In genomic region chr8:106534449-106534848, GRCm38 (mm10) we compare ENCODE assay signal across 9 mouse cellular contexts. TPM values are rescaled to one million over a fixed set of nuclear protein-coding genes. Genes with fewer than 3 reads are reported as not detected.
DNase-seq lines count a peak whose midpoint lies in the region; ATAC-seq and TF ChIP-seq lines count a peak whose summit lies in the region.
"Had no signal": no experiment of that assay in that cellular context is flagged by ENCODE, and none has a peak within 500 bp of the region (broad histone marks: within the 10 kb centered on the region; RNA-seq: fewer than 3 reads in every experiment).

No protein-coding gene starts in this region.

- no peaks in the 10 kb centered on the region for H3K9me3 ChIP-seq in hindbrain, embryonic 14.5 days (ENCODE audit: control insufficient read depth, low read length)
- no peaks in the 10 kb centered on the region for H3K9me3 ChIP-seq in hindbrain, embryonic 12.5 days (replicated peaks)
- H3K9me3 ChIP-seq in ES-Bruce4 (replicated peaks; ENCODE audit: control insufficient read depth, insufficient read depth, low read length, poor library complexity, severe bottlenecking): no peaks in the 10 kb centered on the region
- H3K9me3 ChIP-seq: neural tube, embryonic 13.5 days had no signal

- peak; percentile 62 for DNase-seq in hindbrain, embryonic 14.5 days (ENCODE audit: low spot score)
- peak; percentile 26 to 47 for DNase-seq in left cerebral cortex, adult 18-20 months (ENCODE audit: low spot score in 2 of 2)
- peak; percentile 64 to 67 for DNase-seq in urinary bladder, postnatal 36 days (ENCODE audit: low spot score in 2 of 2)

- TF ChIP-seq POLR2A in ES-Bruce4 (IDR thresholded peaks at IDR 0.05; ENCODE audit: insufficient read depth, low read length): no peak
- TF ChIP-seq POLR2A in bone marrow macrophage, adult 2 months (IDR thresholded peaks at IDR 0.05; ENCODE audit: borderline replicate concordance, low read depth, low read length): no peak

- H3K4me2 ChIP-seq in hindbrain, embryonic 14.5 days (replicated peaks): no peak overlapping the region
- no peak overlapping the region for H3K4me2 ChIP-seq in hindbrain, embryonic 12.5 days (replicated peaks)
- H3K4me2 ChIP-seq: neural tube, embryonic 13.5 days had no signal

- no peaks in the 10 kb centered on the region; the same call in 1 of the 2 replicates for H3K4me1 ChIP-seq in hindbrain, embryonic 14.5 days (replicated peaks; ENCODE audit: control insufficient read depth, insufficient read depth, low read length)
- H3K4me1 ChIP-seq in hindbrain, embryonic 12.5 days: 0 out of 2 replicates have a peak, but pooled peaks cover 4% of the 10 kb centered on the region
- H3K4me1 ChIP-seq in ES-Bruce4 (ENCODE audit: control insufficient read depth, insufficient read depth, low read length): no peaks in the 10 kb centered on the region
- H3K4me1 ChIP-seq in bone marrow macrophage, adult 2 months (ENCODE audit: control insufficient read depth, insufficient read depth, low read length): no peaks in the 10 kb centered on the region

- 44% methylated on average over 6 of the region's 6 CpGs for WGBS in hindbrain, embryonic 14.5 days
- WGBS in hindbrain, embryonic 12.5 days: 41% methylated on average over 6 of the region's 6 CpGs

- H3K27ac ChIP-seq in hindbrain, embryonic 14.5 days: no peak overlapping the region
- no peak overlapping the region for H3K27ac ChIP-seq in hindbrain, embryonic 12.5 days
- no peak overlapping the region for H3K27ac ChIP-seq in ES-Bruce4 (ENCODE audit: insufficient read depth, low read length)
- no peak overlapping the region for H3K27ac ChIP-seq in bone marrow macrophage, adult 2 months (ENCODE audit: insufficient read depth, low read depth, low read length)
- H3K27ac ChIP-seq: neural tube, embryonic 13.5 days had no signal

- H3K9ac ChIP-seq in hindbrain, embryonic 14.5 days: no peak overlapping the region
- H3K9ac ChIP-seq in hindbrain, embryonic 12.5 days: no peak overlapping the region
- H3K9ac ChIP-seq in ES-Bruce4 (ENCODE audit: low read depth, poor library complexity, severe bottlenecking): no peak overlapping the region
- H3K9ac ChIP-seq: neural tube, embryonic 13.5 days had no signal

- no peak overlapping the region for H3K4me3 ChIP-seq in hindbrain, embryonic 14.5 days (replicated peaks; ENCODE audit: low read length)
- no peak overlapping the region for H3K4me3 ChIP-seq in hindbrain, embryonic 12.5 days
- no peak overlapping the region for H3K4me3 ChIP-seq in ES-Bruce4 (ENCODE audit: low read depth, low read length)
- no peak overlapping the region for H3K4me3 ChIP-seq in bone marrow macrophage, adult 2 months (ENCODE audit: insufficient read depth, low read length)
- H3K4me3 ChIP-seq: neural tube, embryonic 13.5 days had no signal

- H3K36me3 ChIP-seq in hindbrain, embryonic 14.5 days (replicated peaks; ENCODE audit: control insufficient read depth, insufficient read depth): no peaks in the 10 kb centered on the region
- no peaks in the 10 kb centered on the region for H3K36me3 ChIP-seq in hindbrain, embryonic 12.5 days
- H3K36me3 ChIP-seq in ES-Bruce4 (ENCODE audit: control insufficient read depth, insufficient read depth, low read length, poor library complexity, severe bottlenecking): peaks cover 13% of the 10 kb centered on the region

- no peaks in the 10 kb centered on the region for H3K27me3 ChIP-seq in hindbrain, embryonic 14.5 days (ENCODE audit: control insufficient read depth, insufficient read depth, low read length)
- H3K27me3 ChIP-seq in hindbrain, embryonic 12.5 days: no peaks in the 10 kb centered on the region
- no peaks in the 10 kb centered on the region for H3K27me3 ChIP-seq in ES-Bruce4 (ENCODE audit: control insufficient read depth, insufficient read depth, low read length, poor library complexity, severe bottlenecking)
- H3K27me3 ChIP-seq: neural tube, embryonic 13.5 days had no signal

- no peak for TF ChIP-seq EP300 in ES-Bruce4 (IDR thresholded peaks at IDR 0.05; ENCODE audit: insufficient read depth, low read depth, low read length)

- no peak for ATAC-seq in hindbrain, embryonic 14.5 days (ENCODE audit: low FRiP score)
- ATAC-seq in hindbrain, embryonic 12.5 days (ENCODE audit: low FRiP score): no peak
- peak; percentile 65 for ATAC-seq in granulocyte monocyte progenitor cell, adult 5-6 weeks (replicated peaks; ENCODE audit: poor library complexity, severe bottlenecking)
- ATAC-seq in neutrophil, adult 5-6 weeks (ENCODE audit: extremely low read depth, insufficient number of reproducible peaks, low FRiP score, poor library complexity, severe bottlenecking): 0 out of 2 replicates have a peak, but pooled peaks have one; percentile 27

- TF ChIP-seq CTCF in ES-Bruce4 (IDR thresholded peaks at IDR 0.05; ENCODE audit: low read depth, low read length): peak; percentile 68
- TF ChIP-seq CTCF in bone marrow macrophage, adult 2 months (IDR thresholded peaks at IDR 0.05; ENCODE audit: low read depth, low read length): peak; percentile 84

RNA-seq across cellular contexts. Expression of gene Cdh3, which starts 23.8 kb away (rescaled TPM):
- polyA plus RNA-seq in hindbrain, embryonic 14.5 days (2014; fragmentation: Nextera tagmentation; extraction: Ambion mirVana): 3.8 and 4.1 TPM in 2 replicates
- polyA plus RNA-seq in hindbrain, embryonic 12.5 days (2016; fragmentation: Nextera tagmentation; extraction: Ambion mirVana): 7.7 and 10.0 TPM in 2 replicates
- polyA plus RNA-seq in ES-Bruce4 (2011; ENCODE audit: insufficient read depth, insufficient read length, low read depth, missing spikeins): 33.3 and 40.9 TPM in 2 replicates
- polyA plus RNA-seq in bone marrow macrophage, adult 2 months (2012; ENCODE audit: insufficient read depth, insufficient read length, missing spikeins): not detected in 2 replicates
- not detected in 2 replicates for total RNA-seq in granulocyte monocyte progenitor cell, adult 5-6 weeks (2014; fragmentation: Nextera tagmentation)
- not detected in 2 replicates for total RNA-seq in granulocyte monocyte progenitor cell, adult 5-6 weeks (2017)
- under 1 TPM; 0.33 to 0.44 TPM for total RNA-seq in left cerebral cortex, adult 18-20 months (2021)
- total RNA-seq in neutrophil, adult 5-6 weeks (2017): not detected in 2 replicates

RNA-seq across cellular contexts. Expression of gene 6030452D12Rik, which starts 34.1 kb away (rescaled TPM):
- not detected in 2 replicates for polyA plus RNA-seq in hindbrain, embryonic 14.5 days (2014; fragmentation: Nextera tagmentation; extraction: Ambion mirVana)
- not detected in 2 replicates for polyA plus RNA-seq in hindbrain, embryonic 12.5 days (2016; fragmentation: Nextera tagmentation; extraction: Ambion mirVana)
- polyA plus RNA-seq in ES-Bruce4 (2011; ENCODE audit: insufficient read depth, insufficient read length, low read depth, missing spikeins): not detected in 2 replicates
- not detected in 2 replicates for polyA plus RNA-seq in bone marrow macrophage, adult 2 months (2012; ENCODE audit: insufficient read depth, insufficient read length, missing spikeins)
- not detected in 2 replicates for total RNA-seq in granulocyte monocyte progenitor cell, adult 5-6 weeks (2014; fragmentation: Nextera tagmentation)
- not detected in 2 replicates for total RNA-seq in granulocyte monocyte progenitor cell, adult 5-6 weeks (2017)
- total RNA-seq in left cerebral cortex, adult 18-20 months (2021): not detected
- total RNA-seq in neutrophil, adult 5-6 weeks (2017): not detected in 2 replicates
- polyA plus RNA-seq: neural tube, embryonic 13.5 days had no signal

RNA-seq across cellular contexts. Expression of gene Gm10073, which starts 38.8 kb away (rescaled TPM):
- polyA plus RNA-seq in hindbrain, embryonic 14.5 days (2014; fragmentation: Nextera tagmentation; extraction: Ambion mirVana): 5.8 and 7.5 TPM in 2 replicates
- 3.2 and 3.8 TPM in 2 replicates for polyA plus RNA-seq in hindbrain, embryonic 12.5 days (2016; fragmentation: Nextera tagmentation; extraction: Ambion mirVana)
- polyA plus RNA-seq in ES-Bruce4 (2011; ENCODE audit: insufficient read depth, insufficient read length, low read depth, missing spikeins): 498 and 566 TPM in 2 replicates
- 54.5 and 99.5 TPM in 2 replicates for polyA plus RNA-seq in bone marrow macrophage, adult 2 months (2012; ENCODE audit: insufficient read depth, insufficient read length, missing spikeins)
- 29.2 and 30.2 TPM in 2 replicates for total RNA-seq in granulocyte monocyte progenitor cell, adult 5-6 weeks (2014; fragmentation: Nextera tagmentation)
- 8.2 and 10.8 TPM in 2 replicates for total RNA-seq in granulocyte monocyte progenitor cell, adult 5-6 weeks (2017)
- 10 to 100 TPM; 86.5 to 89.9 TPM for total RNA-seq in left cerebral cortex, adult 18-20 months (2021)
- 2.4 and 4.5 TPM in 2 replicates for total RNA-seq in neutrophil, adult 5-6 weeks (2017)

Comparison
In these comparisons a context has a peak if more than half of its experiments do, and no peak if none do; other contexts are left out.
1. ATAC-seq: peak in granulocyte monocyte progenitor cell, adult 5-6 weeks (single experiment) and neutrophil, adult 5-6 weeks (single experiment); none in hindbrain, embryonic 14.5 days (single experiment) and hindbrain, embryonic 12.5 days (single experiment).
2. Peak in every context shown above with its lines, with median percentiles within 50 percentile points of each other: DNase-seq.